Comparison of ENCODE assay signal across 18 mouse cellular contexts in genomic region chr11:71564831-71565230, GRCm38 (mm10).
DNase-seq lines count a peak whose midpoint lies in the region; TF ChIP-seq lines count a peak whose summit lies in the region.
"Had no signal": no experiment of that assay in that cellular context is flagged by ENCODE, and none has a peak within 500 bp of the region (broad histone marks: within the 10 kb centered on the region; RNA-seq: fewer than 3 reads in every experiment).

No protein-coding gene starts in this region.

- peak; percentile 54 for TF ChIP-seq CTCF in layer of hippocampus, adult 2 months (conservative IDR thresholded peaks at IDR 0.05)

- no peak overlapping the region for H3K27ac ChIP-seq in layer of hippocampus, adult 2 months
- H3K27ac ChIP-seq: hindbrain, embryonic 12.5 days; limb, embryonic 15.5 days; liver, embryonic 15.5 days; midbrain, embryonic 10.5 days; neural tube, embryonic 15.5 days had no signal

- DNase-seq in layer of hippocampus, adult 2 months (ENCODE audit: low spot score in 2 of 2) = no peak
- no peak for DNase-seq in layer of hippocampus, postnatal 14 days (ENCODE audit: low spot score in 2 of 2)
- DNase-seq in thymus, postnatal 25 days = peak; percentile 2
- DNase-seq in thymus, postnatal 0 days (ENCODE audit: low spot score) = no peak
- DNase-seq in ES-CJ7 (ENCODE audit: low read depth, low spot score) = peak; percentile 12
- DNase-seq in right cerebral cortex, postnatal 25 days = no peak
- DNase-seq in cerebellum, adult 9-10 months = no peak
- DNase-seq: adrenal gland, postnatal 14 days; cerebellum, adult 2 months; kidney, adult 2 months; kidney, postnatal 14 days; left cerebral cortex, postnatal 4 days; thymus, adult 18-20 months had no signal

- no peak overlapping the region for H3K4me3 ChIP-seq in layer of hippocampus, adult 2 months
- H3K4me3 ChIP-seq: hindbrain, embryonic 12.5 days; limb, embryonic 15.5 days; liver, embryonic 15.5 days; midbrain, embryonic 10.5 days; neural tube, embryonic 15.5 days had no signal

Comparison
In these comparisons a context has a peak if more than half of its experiments do, and no peak if none do; other contexts are left out.
1. DNase-seq: peak in thymus, postnatal 25 days (single experiment) and ES-CJ7 (single experiment); none in layer of hippocampus, adult 2 months (0 of 2), layer of hippocampus, postnatal 14 days (0 of 2), thymus, postnatal 0 days (single experiment), right cerebral cortex, postnatal 25 days (single experiment) and cerebellum, adult 9-10 months (single experiment).